Mouse (Mus musculus) heart, embryonic 10.5 days (tissue): ENCODE results near the gene Ces4a. TPM values are rescaled to one million over a fixed set of nuclear protein-coding genes. Genes with fewer than 3 reads are reported as not detected.
A peak's percentile ranks its signal among the peaks of the same experiment; 100 is the strongest.

ENCODE experiments used
- DNase-seq: peaks from one replicate; pipeline ENCODE4 v3.0.0-alpha.2; 2017; ENCODE audit warnings: low spot score
- H3K27ac ChIP-seq: fragments of 300-500 bp; sonication (generic); 2 replicates; pipeline ENCODE4 v1.5.1; 2016; ENCODE audit warnings: mild to moderate bottlenecking
- H3K27me3 ChIP-seq: fragments of 300-500 bp; sonication (generic); 2 replicates; pipeline ENCODE4 v1.6.1; 2016; ENCODE audit warnings: mild to moderate bottlenecking; ENCODE audit not compliant: poor library complexity, insufficient read depth, severe bottlenecking
- H3K36me3 ChIP-seq: fragments of 300-500 bp; sonication (generic); 2 replicates; pipeline ENCODE4 v1.6.1; 2016; ENCODE audit warnings: mild to moderate bottlenecking, moderate library complexity
- H3K4me1 ChIP-seq: fragments of 300-500 bp; sonication (generic); 2 replicates; pipeline ENCODE4 v1.6.1; 2016; ENCODE audit warnings: mild to moderate bottlenecking
- H3K4me3 ChIP-seq: fragments of 300-500 bp; sonication (generic); 2 replicates; pipeline ENCODE4 v1.5.1; 2016; ENCODE audit warnings: mild to moderate bottlenecking, moderate library complexity
- H3K9me3 ChIP-seq: fragments of 300-500 bp; sonication (generic); 2 replicates; pipeline ENCODE4 v1.6.1; 2016; ENCODE audit warnings: mild to moderate bottlenecking, moderate library complexity
- WGBS: fragments of 180-500 bp; shearing (Covaris S2); methylation state at CpG from one replicate; pipeline ENCODE4 v1.1.7; 2016; 5-methylcytosine and 5-hydroxymethylcytosine counted together
- polyA plus RNA-seq: library from polyadenylated mRNA; unstranded; fragments of >200 nt; fragmentation: Nextera tagmentation; extraction: Ambion mirVana; gene quantifications from 2 replicates; pipeline ENCODE4 v1.2.1, GENCODE M21; 2016

Gene Ces4a
- polyA plus RNA-seq, 1 experiment from 2014 or later: not detected

GRCm38 (mm10) chr8:105154316-105154715, 22.7 kb downstream of the Ces4a start:
- peak; percentile 72 for DNase-seq
- WGBS: 87% methylated on average over 5 of the region's 5 CpGs
- H3K36me3 ChIP-seq: no peaks in the 10 kb centered on the region

GRCm38 (mm10) chr8:105155091-105155745, 23.6 kb downstream of the Ces4a start:
- no peak overlapping the region for H3K4me3 ChIP-seq
- peak; percentile 58 for DNase-seq
- H3K9me3 ChIP-seq: no peaks in the 10 kb centered on the region
- WGBS: 72% methylated on average over 6 of the region's 6 CpGs
- H3K27ac ChIP-seq: no peak overlapping the region
- no peaks in the 10 kb centered on the region for H3K36me3 ChIP-seq
- peaks cover 39% of the 10 kb centered on the region for H3K27me3 ChIP-seq
- peaks cover 11% of the 10 kb centered on the region for H3K4me1 ChIP-seq

More at GRCm38 (mm10) chr8:105154316-105154715, 22.7 kb downstream of the Ces4a start:
- peaks cover 11% of the 10 kb centered on the region for H3K4me1 ChIP-seq
- no peak overlapping the region for H3K27ac ChIP-seq
- no peak overlapping the region for H3K4me3 ChIP-seq
- H3K27me3 ChIP-seq: peaks cover 39% of the 10 kb centered on the region
- no peaks in the 10 kb centered on the region for H3K9me3 ChIP-seq

DNA sequence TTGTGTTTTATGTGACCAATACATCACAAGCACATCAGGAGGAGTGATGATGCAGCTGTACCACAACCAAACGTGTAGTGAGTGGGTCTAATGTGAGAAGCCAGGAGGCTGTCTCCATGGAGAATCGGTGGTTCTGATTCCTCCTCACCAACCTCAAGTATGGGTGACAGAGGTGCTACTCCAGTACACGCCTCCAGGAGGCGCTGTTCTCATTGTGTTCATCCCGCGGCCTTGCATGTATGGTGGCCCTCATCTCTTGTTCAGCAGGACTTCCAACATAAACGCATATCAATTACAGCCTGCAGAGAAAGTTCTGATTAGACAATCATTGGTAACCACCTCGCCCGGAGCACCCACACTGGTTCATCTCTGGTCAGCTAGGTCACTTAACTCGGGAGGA, 26.0 kb downstream of the Ces4a start:
- peaks cover 9% of the 10 kb centered on the region for H3K4me1 ChIP-seq
- H3K27me3 ChIP-seq: peaks cover 26% of the 10 kb centered on the region
- H3K27ac ChIP-seq: no peak overlapping the region
- no peak overlapping the region for H3K4me3 ChIP-seq
- WGBS: 48% methylated on average over 10 of the region's 10 CpGs
- no peak for DNase-seq
- no peaks in the 10 kb centered on the region for H3K9me3 ChIP-seq
- H3K36me3 ChIP-seq: no peaks in the 10 kb centered on the region

DNA sequence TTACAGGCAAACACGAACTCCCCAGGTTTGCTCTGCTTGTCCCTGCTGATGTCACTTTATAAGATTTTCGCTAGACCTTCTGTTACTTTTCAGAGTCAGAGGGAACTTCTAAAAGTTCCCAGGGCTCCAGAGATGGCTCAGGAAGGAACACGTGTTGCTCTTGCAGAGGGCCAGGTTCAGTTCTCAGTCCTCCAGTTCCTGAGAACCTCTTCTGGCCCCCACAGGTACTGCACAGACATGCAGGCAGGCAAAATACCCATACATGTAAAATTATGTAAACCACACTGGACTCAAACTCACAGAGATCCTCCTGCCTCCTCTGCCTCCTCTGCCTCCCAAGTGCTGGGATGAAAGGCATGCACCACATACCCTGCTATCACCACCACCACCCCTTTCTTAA, 26.5 kb downstream of the Ces4a start:
- Histone ChIP-seq H3K4me1 (peaks cover 4% of the 10 kb centered on the region), H3K27me3 (peaks cover 21% of the 10 kb centered on the region), H3K36me3 (no peaks in the 10 kb centered on the region), H3K4me3 (no peak overlapping the region), H3K27ac (no peak overlapping the region), H3K9me3 (no peaks in the 10 kb centered on the region)
- WGBS: 69% methylated on average over 3 of the region's 3 CpGs
- DNase-seq: no peak

GRCm38 (mm10) chr8:105161121-105161652, 29.6 kb downstream of the Ces4a start:
- peaks cover 12% of the 10 kb centered on the region for H3K4me1 ChIP-seq
- 60% methylated on average over 3 of the region's 3 CpGs for WGBS
- H3K9me3 ChIP-seq: no peaks in the 10 kb centered on the region
- no peaks in the 10 kb centered on the region for H3K36me3 ChIP-seq
- H3K4me3 ChIP-seq: no peak overlapping the region
- H3K27ac ChIP-seq: no peak overlapping the region
- H3K27me3 ChIP-seq: no peaks in the 10 kb centered on the region; the same call in 1 of the 2 replicates
- no peak for DNase-seq

DNA sequence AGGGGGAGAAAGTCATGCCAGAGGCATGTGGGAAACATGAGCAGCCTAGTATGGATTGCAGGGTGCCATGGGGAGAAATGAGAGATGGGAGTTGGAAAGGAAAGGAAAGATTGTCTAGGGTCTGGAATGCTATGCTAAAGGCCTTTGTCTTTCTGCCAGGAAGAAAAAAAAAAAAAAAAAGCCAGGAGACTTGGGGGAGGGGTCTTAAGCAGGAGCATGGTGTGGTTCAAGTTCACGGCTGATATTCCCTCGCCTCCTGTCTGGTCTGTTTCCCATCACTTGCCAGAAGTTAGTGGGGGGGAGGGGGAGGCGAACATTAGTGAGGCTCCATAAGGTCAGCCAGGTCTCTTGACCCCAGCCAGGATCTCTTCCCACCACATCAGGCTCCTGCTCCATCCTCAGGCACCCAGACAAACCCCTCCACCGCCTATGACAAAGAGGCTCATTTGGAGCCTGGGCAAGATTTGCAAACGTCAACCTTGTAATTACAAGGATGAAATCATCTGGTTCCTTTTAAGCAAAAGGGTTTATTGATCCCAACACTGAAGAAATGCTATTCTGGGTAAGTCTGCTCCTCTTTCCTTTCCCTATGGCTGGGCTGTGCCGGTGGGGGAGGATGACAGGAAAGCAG, 32.8 kb downstream of the Ces4a start:
- Histone ChIP-seq H3K9me3 (no peaks in the 10 kb centered on the region), H3K27me3 (no peaks in the 10 kb centered on the region), H3K36me3 (no peaks in the 10 kb centered on the region), H3K4me1 (peaks cover 17% of the 10 kb centered on the region), H3K4me3 (no peak overlapping the region), H3K27ac (peak overlapping the region; percentile 65)
- no peak for DNase-seq
- WGBS: 17% methylated on average over 6 of the region's 6 CpGs

GRCm38 (mm10) chr8:105165191-105165590, 33.6 kb downstream of the Ces4a start:
- DNase-seq: no peak
- Histone ChIP-seq H3K27ac (no peak overlapping the region), H3K27me3 (no peaks in the 10 kb centered on the region), H3K36me3 (no peaks in the 10 kb centered on the region), H3K4me3 (no peak overlapping the region), H3K4me1 (peaks cover 17% of the 10 kb centered on the region), H3K9me3 (no peaks in the 10 kb centered on the region)
- WGBS: 82% methylated on average over 2 of the region's 2 CpGs

GRCm38 (mm10) chr8:105167116-105167515, 35.5 kb downstream of the Ces4a start:
- Histone ChIP-seq H3K4me3 (no peak overlapping the region), H3K36me3 (no peaks in the 10 kb centered on the region), H3K27me3 (no peaks in the 10 kb centered on the region), H3K27ac (no peak overlapping the region), H3K9me3 (no peaks in the 10 kb centered on the region), H3K4me1 (peaks cover 20% of the 10 kb centered on the region)
- no peak for DNase-seq
- 77% methylated on average over 2 of the region's 2 CpGs for WGBS

GRCm38 (mm10) chr8:105169582-105169981, 38.0 kb downstream of the Ces4a start:
- WGBS: 56% methylated on average over 3 of the region's 3 CpGs
- no peaks in the 10 kb centered on the region for H3K27me3 ChIP-seq
- H3K4me3 ChIP-seq: peak overlapping the region; percentile 91
- H3K27ac ChIP-seq: no peak overlapping the region
- no peak for DNase-seq
- H3K36me3 ChIP-seq: 0 out of 2 replicates have a peak, but pooled peaks cover 4% of the 10 kb centered on the region
- H3K9me3 ChIP-seq: no peaks in the 10 kb centered on the region
- peaks cover 15% of the 10 kb centered on the region for H3K4me1 ChIP-seq

DNA sequence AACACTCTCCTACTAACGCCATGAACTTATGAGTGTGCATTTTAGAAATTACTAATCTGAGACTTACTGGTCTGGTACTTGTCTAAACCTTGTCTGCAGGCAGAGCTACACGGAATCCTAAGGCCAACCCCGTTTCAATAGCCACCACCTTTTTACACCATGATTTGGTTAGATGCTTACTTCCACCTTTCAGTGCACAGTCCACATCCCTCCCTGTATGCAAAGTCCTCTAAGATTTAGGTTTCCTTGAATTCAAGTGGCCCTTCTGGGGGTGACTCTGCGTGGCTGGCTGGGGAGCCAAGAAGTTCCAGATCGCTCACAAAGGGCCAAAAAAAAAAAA, 38.4 kb downstream of the Ces4a start:
- 0 out of 2 replicates have a peak, but pooled peaks cover 13% of the 10 kb centered on the region for H3K4me1 ChIP-seq
- no peaks in the 10 kb centered on the region for H3K9me3 ChIP-seq
- no peak for DNase-seq
- H3K4me3 ChIP-seq: peak overlapping the region; percentile 91
- 0 out of 2 replicates have a peak, but pooled peaks cover 4% of the 10 kb centered on the region for H3K36me3 ChIP-seq
- 4% methylated on average over 5 of the region's 5 CpGs for WGBS
- peak overlapping the region; percentile 98 for H3K27ac ChIP-seq
- no peaks in the 10 kb centered on the region for H3K27me3 ChIP-seq

GRCm38 (mm10) chr8:105170381-105171115, 38.9 kb downstream of the Ces4a start, which contains the start of gene Cbfb:
TSS of gene Cbfb (plus strand) at chr8:105170674.
- no peaks in the 10 kb centered on the region for H3K27me3 ChIP-seq
- peak; percentile 98 for DNase-seq
- H3K36me3 ChIP-seq: 0 out of 2 replicates have a peak, but pooled peaks cover 4% of the 10 kb centered on the region
- under 1% methylated on average over 80 of the region's 86 CpGs for WGBS
- peak within 1 kb of the TSS; percentile 98 for H3K27ac ChIP-seq
- H3K4me3 ChIP-seq: peak within 1 kb of the TSS; percentile 91
- H3K9me3 ChIP-seq: no peaks in the 10 kb centered on the region
- 0 out of 2 replicates have a peak, but pooled peaks cover 13% of the 10 kb centered on the region for H3K4me1 ChIP-seq

DNA sequence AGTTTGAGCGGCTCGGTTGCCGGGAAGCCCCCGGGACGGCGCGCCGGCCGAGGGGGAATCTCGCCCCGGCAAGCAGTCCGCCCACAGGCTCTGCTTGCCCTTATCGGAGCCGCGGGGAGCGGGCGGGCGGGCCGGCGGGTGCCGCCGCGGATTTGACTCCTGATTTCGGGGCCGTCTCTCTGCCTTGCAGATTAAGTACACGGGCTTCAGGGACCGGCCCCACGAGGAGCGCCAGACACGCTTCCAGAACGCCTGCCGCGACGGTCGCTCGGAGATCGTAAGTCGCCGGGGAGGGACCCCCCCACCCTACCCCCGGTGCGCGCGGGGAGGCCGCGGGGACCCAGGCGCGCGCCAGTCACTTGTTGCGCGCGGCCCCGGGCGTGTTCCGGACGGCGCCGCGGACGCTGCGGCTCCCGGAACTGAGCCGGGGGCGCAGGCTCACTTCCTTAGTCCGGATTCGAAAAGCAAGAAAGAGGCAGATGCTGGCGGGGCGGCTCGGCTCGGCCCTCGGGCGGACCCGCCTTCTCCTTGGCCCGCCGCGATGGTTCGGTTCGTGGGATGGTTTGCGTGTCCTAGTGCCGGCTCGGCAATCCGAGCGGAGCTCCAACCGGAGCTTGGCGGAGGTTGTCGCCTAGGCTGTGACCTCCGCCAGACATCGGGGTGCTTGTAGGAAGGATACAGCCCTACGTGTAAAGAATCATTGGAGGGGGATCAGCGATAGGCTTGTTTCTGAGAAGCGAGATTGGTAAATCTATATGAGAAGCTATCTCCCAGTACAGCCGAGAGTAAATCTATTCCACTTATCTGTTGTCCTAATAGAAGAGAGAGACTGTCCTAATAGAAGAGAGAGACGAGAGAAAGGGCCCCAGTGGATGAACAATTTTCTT, 39.8 kb downstream of the Ces4a start:
- H3K36me3 ChIP-seq: peaks cover 9% of the 10 kb centered on the region

More for the DNA sequence above, 39.8 kb downstream of the Ces4a start:
- peak; percentile 83 for DNase-seq
- under 1% methylated on average over 90 of the region's 92 CpGs for WGBS
- Histone ChIP-seq H3K27me3 (no peaks in the 10 kb centered on the region), H3K9me3 (no peaks in the 10 kb centered on the region), H3K4me1 (0 out of 2 replicates have a peak, but pooled peaks cover 13% of the 10 kb centered on the region), H3K4me3 (peak overlapping the region; percentile 91), H3K27ac (peak overlapping the region; percentile 98)
